Mouse (Mus musculus) right cerebral cortex, postnatal 36 days (tissue): ENCODE data around the gene Opcml.

Source experiments
- DNase-seq, 2 experiments: peaks; one replicate each; pipeline ENCODE4 v3.0.0; 2022; ENCODE audit warnings: low spot score in 2 of 2, mixed read lengths in 1 of 2

Opcml gene

DNA sequence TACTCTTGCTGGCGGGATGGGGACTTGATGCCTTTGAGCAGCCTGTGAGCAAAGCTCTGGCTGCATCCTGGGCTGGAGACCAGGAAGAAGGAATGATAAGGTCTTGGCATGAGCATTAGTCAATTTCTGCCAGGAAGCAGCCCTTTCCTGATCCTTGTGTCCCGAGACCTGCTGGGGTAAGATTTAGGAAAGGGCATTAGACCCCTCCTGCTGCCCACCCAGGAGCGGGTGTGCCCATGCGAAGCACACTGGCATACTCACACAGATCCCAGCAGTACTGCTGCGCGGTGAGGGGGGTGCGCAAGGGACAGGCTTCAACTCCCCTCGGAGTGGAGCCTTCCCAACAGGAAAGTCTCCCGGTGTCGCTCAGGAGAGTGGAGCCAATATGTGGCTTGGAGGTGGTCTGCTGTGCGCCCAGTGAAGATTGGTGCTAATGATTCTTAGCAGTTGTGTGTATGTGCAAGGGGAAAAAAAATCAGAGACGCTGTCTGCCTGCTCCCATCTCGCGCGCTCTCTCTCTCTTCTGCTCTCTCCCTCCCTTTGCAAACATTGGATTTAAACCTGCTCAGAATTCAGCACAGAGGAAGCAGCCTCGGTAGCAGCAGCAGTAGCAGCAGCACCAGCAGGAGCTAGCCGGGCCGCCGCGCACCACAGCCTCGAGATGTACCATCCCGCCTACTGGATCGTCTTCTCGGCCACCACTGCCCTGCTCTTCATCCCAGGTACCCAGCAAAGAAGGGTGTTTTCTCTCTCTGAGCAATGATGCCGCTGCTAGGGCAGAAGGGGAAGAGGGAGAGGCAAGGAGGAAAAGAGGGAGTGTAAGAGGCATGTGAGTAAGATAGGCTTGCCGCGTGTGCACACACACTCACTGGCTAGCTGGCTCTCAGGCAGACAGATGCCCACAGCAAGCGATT lies at the start of gene Opcml:
Gene Opcml, plus strand, starts transcription at position 51 of the 914 bp plus-strand sequence.
- peak; percentile 48 to 51 for DNase-seq

DNA sequence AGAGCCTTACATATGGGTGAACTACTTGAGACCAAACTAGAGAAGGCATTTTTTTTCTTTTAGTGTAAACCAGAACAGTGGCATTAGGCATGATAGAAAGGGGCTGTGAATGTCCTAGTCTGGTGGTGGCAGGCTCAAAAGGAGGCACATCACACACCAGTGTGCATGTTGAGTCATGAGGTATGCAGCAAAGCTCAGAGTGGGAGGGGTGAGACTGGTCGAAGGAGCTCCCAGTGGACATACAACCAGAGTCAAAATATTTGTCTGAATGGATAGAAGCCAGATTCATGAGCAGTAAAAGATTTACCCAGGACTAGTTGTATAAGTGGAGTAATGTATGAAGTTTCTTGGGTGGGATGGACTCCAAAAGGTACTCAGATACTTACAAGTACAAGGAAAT lies 31.9 kb upstream of the Opcml start:
- DNase-seq: no peak

DNA sequence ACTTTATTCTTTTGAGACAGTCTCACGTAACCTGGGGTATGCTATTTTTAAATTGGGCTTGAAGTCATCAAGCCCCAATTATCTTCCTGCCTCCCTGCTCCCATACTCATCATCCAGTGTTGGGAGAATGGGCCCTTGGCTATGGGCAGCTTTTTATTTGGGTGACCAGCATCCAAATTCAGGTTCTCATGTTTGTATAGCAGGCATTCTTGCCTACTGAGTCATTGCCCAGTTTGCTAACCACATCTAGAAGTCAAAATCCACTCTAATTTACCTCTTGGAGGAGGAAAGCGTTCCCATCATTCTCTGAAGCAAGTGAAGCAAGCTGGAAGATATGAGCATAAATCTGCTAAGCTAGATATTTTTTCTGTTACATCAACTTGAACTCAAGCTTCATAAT lies 29.4 kb upstream of the Opcml start:
- DNase-seq: no peak

DNA sequence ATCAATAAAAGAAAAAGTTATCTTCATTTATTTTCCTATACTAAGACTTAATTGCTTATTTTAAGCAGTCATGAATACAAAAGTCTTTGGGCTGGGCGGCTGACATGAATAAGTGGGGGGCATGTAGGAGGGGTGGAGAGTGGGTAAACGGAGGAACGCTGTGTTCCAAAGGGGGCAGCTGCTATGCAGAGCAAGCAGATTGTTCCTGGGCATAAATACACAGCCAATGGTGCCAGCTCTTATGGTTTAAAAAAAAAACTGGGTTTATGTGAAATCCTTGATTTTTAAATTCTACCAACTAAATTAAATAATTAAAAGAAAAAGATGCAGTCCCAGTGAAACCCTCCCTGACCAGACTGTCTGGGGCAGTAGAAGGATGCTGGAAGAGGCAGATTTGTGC lies 24.1 kb upstream of the Opcml start:
- DNase-seq: peak; percentile 12 to 37

DNA sequence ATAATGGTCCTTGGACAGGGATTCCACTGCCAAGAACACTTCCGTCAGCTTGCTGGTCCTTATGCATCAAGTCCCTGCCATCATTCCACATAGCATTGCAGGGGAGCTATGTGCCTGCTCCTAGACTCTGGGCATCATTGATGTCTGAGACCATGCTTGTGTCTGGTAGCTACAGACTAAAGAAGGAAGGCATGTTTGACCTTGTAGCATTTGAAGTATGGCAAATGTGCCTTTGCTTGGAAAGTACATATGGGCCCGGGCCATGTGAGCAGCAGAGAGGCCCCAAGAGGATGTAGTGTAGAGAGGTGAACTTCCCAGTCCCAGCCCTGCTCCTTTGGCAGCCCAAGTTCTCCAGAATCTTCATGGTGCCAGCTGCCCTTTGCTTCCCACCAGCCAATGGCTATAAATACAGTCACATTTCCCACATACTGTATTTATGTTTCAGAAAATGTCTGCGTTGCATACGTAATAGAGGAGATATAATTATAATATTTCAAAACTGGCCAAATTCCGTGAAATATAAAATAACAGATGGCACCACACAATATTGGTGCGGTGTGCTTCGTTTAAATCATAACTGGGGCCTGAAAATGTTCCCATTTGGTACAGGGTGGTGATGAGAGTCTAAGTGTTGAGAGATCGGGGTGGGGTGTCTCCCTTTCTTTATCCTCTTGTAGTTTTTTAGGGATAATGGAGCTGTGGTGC lies 23.2 kb upstream of the Opcml start:
- peak in 1 of 2 experiments; percentile 12 for DNase-seq

DNA sequence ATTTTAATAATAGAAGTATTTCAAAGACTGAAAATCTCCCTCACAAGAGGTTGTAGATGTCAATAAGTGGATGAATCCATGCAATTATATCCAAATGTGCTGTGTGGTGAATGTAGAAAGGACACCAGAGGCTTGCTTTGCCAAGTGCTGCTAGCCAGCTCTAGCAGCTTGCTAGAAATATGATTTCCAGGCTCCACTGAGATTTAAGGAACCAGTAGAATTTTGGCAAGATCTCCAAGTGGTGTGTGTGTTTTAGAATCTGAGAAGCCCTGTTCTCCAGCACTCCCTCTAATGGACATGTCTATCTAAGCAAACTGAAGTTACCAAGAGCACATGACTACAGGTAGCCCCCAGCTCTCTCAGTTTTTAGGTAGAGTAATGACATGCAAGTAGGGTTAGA lies 21.8 kb upstream of the Opcml start:
- no peak for DNase-seq

DNA sequence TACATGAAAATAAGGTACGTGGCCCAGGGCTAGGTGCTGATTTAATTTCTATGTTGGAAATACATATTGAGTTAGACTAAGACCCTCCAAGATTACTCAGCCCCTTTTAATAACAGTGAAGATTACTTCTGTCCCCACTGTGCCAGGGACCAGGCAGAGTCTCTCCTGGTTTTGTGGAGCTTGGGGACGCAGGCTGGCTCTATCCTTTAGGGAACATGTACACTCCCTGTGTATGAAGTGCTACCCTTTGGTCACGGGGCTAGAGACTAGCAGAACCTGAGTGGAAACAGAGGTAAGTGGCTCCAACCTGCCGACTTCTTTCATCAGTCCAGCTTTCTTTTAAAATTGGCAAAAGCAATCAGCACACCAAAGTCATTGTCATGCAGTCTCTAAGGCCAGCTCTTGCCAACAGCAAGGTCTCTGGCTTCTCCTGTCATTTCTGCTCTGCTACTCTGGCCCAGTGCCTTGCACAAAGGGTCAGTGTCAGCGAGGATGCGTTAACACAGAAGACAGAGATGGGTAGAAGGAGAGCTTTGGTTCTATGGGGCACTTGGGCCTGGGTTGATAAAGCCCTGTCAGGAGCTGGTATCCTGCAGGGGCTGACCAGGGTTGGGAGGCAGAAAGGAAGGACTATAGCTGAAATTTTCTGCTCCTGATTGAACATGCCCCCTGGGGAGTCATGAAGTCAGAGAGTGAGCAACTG lies 9.1 kb upstream of the Opcml start:
- no peak for DNase-seq

DNA sequence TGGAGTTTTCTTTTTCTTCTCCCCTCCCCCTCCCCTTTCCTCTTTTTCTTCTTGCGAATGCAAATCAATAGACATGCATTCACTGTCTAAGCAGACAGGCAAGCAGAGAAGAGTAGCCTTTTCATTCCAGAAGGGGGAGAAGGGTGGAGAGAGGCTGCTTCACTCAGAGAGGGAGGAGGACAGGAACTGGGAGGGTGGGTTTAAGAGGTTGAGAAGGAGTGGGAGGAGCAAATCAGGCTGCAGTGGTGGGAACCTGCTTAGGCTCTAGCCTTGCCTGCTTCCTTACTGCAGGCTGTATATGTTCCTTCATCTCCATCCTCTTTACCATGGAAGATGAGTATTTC lies 8.6 kb upstream of the Opcml start:
- DNase-seq: no peak

DNA sequence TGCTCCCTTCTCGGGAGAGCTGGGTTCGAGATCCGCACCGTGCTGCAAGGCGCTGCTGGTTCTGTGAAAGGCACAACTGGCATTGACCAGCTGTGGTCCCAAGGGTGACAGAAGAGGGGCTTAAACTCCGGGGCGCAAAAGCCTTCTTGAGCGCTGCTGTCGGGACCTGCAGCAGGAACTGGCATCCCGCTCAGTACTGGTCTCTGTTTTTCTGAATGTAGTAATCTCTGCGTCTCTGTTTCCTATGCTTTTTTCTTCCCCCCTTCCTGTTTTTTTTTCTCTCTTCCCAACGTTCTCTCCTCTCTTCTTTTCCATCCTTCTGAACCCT lies 1.0 kb downstream of the Opcml start:
- no peak for DNase-seq

DNA sequence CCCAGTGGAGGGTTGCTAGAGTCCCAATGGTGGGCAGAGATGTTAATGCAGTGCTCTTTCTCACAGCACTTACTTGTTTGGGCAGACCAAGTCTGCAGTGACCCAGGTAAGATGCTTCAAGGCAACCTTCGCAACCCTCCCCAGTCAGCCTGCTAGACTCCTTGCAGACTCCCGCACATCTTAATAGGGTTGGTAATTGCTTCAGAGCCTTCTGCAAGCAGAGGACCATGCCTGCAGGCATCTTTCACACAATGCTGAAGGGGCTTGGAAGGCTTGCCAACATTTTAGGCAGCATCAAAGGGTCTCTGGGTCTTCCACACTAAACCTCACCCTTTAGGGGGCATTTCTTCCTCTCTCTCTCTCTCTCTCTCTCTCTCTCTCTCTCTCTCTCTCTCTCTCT lies 1.7 kb downstream of the Opcml start:
- DNase-seq: no peak

DNA sequence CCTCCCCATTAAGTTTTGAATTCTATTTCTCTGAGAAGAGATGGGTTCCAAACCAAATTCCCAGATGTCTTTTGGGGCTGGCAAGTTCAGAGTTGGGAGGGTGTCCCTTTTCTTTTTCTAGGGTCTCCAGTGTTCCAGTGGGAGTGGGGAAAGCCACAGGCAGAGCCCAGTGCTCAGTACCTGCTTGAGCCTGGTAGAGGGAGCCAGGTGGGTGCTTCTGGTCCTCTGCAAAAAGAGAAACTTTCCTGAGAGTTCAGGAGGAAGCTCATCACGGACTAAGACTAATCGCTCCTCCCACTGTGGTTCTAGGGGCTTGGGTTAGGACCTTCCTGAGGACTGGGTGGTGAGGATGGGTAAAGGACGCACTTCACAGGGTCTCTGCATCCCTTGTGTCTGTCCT lies 2.4 kb downstream of the Opcml start:
- no peak for DNase-seq

DNA sequence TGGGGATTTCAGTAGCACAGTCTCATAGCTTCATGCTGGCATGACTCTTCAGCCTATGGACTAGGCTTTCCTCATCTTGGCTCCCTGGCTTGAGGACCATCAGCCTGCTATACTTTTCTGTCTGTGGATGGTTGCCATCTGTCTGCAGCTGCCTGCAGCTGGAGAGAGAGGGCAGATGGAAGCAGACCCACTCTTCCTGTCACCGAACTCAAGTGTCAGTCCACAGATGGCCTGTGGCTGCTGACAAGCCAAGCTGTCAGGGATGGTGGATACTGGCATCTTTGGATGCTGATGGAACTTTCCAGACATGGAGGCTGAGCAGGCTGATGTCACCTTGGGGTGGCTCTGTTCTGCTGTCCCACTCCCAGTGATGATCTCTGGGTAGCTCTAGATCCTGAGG lies 6.0 kb downstream of the Opcml start:
- DNase-seq: no peak

DNA sequence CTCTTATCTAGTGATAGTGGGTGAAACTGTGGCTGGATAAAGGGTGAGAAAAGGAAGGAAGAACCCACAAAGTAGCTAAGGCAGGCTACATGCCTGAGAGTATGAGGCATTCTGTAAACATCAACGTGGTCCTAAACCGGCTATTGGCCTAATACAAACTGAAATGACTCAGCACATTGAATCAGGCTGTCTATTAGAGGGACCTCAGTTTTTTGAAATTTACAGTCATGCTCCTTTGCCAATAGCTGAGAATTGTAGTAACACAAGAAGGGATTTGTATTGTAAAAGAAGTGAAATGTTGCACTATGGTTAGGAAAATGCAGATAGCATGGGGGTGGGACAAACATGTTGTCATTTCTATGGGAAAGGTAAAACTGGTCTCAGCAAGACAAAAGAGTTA lies 10.4 kb downstream of the Opcml start:
- DNase-seq: no peak

DNA sequence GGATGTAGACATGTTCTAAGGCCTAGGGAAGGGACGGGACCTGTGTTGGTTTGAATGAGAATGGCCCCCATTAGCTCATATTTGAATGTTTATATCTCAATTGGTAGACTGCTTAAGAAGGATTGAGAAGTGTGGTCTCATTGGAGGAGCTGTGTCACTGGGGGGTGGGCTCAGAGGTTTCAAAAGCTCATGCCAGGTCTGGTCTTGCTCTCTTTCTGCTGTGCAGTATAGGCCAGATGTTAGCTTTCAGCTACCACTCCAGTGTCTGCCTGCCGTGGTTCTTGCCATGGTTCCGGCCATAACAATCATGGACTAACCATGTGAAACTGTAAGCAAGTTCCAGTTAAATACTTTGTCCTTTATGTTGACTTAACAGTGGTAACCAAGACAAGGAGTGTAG lies 11.2 kb downstream of the Opcml start:
- no peak for DNase-seq

DNA sequence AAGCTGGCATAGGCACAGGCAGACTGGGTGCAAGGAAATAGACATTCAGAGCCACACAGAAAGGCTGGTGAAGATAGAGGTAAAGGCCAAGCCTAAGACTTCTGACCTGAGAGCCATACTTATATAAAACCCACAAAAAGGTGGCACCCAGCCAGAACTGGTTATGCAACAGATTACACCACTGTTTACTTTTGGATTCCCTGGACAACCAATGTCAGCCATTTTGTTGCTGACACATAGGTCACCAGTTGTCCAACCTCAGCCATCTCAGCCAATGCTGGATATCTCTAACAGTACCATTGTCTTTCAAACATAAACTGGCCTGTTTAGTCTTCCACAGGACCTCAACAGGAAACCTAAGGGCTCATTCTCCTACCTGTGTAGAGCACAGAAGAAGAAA lies 11.8 kb downstream of the Opcml start:
- no peak for DNase-seq

DNA sequence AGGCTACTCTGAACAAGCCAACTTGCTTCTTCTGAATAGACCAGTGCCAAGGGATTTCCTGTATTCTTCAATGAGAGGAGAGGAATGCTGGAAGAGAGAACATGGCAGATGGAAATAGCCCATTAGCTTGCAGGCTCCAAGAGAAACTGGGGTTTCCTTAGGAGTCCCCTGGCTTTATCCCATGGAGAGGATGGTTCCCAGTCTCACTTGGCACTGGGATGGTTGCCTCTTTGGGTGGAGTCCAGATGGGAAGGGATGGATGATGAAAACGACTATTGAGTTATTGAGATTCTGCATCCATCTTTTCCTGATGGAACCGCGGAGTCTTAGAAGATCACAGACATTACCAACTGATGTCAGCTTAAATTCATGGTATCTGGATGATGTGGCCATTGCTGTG lies 13.9 kb downstream of the Opcml start:
- no peak for DNase-seq

DNA sequence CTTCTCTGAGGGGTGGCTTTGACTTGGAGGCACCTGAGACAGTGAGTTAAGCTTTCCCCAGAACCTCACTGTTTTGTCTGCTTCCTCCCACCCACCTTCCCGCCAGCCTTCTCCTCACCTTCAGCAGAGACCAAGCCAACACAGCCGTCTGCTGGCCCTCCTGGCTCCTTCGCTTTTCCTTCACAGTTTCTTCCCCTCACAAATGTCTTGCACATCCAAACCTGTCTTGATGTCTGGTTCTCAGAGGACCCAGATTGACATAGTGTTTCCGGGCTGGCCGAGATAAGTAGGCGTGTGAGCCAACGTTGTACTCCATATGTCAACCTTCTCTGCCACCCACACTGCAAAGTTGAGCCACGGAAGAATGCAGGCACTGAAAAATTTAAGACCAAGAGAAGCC lies 19.2 kb downstream of the Opcml start:
- peak; percentile 49 to 58 for DNase-seq

DNA sequence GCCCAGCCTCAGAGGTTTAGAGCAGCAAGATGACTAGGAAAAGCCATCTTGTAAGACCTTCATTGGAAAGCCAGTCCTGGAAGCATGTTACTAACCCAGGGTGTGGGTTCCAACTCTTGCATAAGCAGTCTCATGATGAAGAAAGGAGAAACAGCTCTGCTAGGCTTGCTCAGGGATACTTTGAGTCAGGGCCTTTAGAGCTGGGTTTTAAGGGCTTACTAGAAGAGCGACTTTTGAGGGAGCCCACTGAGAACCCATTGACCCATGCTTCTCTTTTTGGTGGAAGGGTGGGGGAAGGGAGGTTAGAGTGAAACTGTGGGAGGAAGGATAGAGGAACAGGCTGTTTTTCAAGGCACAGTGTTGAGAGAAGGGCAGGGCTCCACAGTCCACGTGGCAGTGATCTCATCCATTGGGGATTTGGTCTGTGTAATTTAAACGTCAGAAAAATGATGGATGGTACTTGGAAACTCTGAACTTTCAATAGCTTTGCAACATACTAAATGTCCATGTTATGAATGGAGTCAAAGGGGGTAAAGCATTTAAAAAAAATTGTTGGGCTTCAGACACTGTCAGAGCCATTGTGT lies 22.7 kb downstream of the Opcml start:
- no peak for DNase-seq

DNA sequence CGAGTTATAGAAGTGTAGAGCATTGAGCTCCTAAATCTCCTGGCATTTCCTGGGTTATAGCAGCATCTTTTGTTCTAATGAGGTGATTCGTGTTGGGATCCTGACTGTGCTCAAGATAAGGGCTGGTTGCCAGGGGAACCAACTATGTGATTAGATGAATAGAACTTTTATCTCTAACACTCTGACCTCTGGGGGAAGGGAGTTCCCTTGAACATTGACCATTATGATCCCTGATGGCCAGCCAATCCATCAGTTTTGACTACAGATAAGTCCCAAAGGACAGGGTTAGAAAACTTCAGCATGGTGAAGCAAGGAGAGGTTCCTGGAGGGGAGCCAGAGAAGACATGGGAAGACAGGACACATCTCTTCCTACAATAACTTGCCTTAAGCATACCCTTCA lies 23.6 kb downstream of the Opcml start:
- DNase-seq: no peak

DNA sequence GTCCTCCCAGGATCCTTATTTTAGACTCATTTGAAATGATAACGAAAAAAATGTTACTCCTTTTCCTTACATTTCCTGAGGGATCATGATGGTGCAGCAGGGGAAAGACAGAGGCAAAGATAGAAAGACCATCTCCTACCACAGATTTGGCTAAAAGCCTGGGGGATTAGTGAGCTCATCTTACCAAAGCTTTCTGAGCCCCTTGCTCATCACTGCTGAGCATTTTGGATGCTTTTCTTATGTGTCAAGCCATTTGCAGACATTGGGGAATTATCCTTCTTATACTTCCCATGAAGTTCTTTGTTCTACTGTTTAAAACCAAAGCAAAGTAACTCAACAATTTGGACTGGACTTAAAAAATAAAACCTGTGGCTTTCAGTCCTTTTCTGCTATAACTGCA lies 30.6 kb downstream of the Opcml start:
- no peak for DNase-seq

DNA sequence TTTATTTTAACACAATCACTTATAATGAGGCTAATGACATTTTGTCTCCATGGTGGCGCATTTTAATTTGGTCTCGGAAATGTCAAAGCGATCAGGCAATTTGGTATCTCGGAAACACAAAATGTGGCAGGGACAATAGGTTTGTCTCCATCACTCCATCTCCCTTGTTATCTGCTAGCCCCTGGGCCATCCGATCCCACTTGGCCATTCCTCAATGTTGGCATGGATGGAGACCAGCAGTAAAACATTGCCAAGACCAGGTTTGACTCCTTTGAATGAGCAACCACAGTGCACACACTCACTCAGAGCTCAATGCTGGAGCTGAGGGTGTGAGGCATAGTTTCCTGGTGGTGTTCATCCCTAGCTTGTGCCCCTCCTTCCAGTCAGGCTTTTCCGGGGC lies 32.1 kb downstream of the Opcml start:
- DNase-seq: no peak

DNA sequence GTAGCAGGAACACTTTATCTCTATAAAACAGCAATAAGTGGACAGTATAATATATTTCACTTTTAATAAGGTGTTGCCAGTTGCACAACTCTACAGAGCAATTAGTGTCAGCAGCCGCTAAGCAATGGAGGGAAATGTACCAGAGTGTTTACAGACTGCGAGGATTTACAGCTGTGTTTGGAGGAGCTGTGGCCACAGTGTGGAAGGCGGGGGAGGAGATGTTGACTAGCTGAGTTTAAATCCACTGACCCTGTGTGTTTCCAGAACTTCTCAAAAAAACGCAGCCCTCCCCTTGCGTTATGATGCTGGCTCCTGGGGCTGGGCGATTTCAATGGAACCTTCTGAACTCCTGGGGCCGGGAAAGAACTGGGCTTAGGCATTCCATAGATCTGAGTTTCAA lies 33.8 kb downstream of the Opcml start:
- no peak for DNase-seq

DNA sequence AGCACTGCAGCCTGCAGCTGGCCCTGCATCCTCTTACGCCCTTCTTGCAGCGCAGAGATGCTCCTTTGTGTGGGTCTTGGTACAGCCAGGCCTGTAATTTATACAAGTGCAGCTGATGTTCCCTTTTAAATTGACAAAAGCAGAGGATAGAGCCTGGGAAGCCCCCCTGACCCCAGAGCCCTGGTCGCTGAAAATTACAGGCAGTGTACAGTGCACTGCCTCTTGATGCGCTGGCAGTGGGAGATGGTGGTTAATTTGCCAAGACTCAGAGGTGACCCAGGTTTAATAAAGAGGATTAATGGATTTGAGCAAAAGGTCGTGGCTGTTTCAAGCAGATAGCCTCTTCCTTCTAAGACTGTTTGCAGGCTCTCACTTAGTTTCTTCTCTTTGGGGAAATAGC lies 39.9 kb downstream of the Opcml start:
- no peak for DNase-seq
